Mouse (Mus musculus) ovary, postnatal 36 days (tissue): ENCODE measurements around the gene Eri3.

Experiments used
- DNase-seq: peaks from one replicate; pipeline ENCODE4 v3.0.0; 2022; ENCODE audit warnings: low spot score, mixed read lengths

The Eri3 gene

GRCm38 (mm10) chr4:117550140-117550851, at the start of gene Eri3:
Gene Eri3, plus strand, starts transcription at chr4:117550365.
- DNase-seq = peak; percentile 97

- DNase-seq = no peak
These were observed 31.9 kb upstream of the Eri3 start for GRCm38 (mm10) chr4:117518246-117518645.

- DNase-seq = no peak
These were observed 28.8 kb upstream of the Eri3 start for GRCm38 (mm10) chr4:117521350-117521749.

GRCm38 (mm10) chr4:117525990-117526389, 24.2 kb upstream of the Eri3 start:
- no peak for DNase-seq

- no peak for DNase-seq
These were observed 22.9 kb upstream of the Eri3 start for GRCm38 (mm10) chr4:117527116-117527899.

GRCm38 (mm10) chr4:117527952-117528351, 22.2 kb upstream of the Eri3 start:
- peak; percentile 41 for DNase-seq

GRCm38 (mm10) chr4:117529843-117530242, 20.3 kb upstream of the Eri3 start:
- DNase-seq = no peak

- no peak for DNase-seq
These were observed 14.5 kb upstream of the Eri3 start for GRCm38 (mm10) chr4:117535496-117536200.

- DNase-seq = no peak
These were observed 13.2 kb upstream of the Eri3 start for GRCm38 (mm10) chr4:117537002-117537401.

GRCm38 (mm10) chr4:117539329-117539980, 10.7 kb upstream of the Eri3 start:
- DNase-seq = no peak

GRCm38 (mm10) chr4:117540571-117540970, 9.6 kb upstream of the Eri3 start:
- no peak for DNase-seq

- DNase-seq = no peak
These were observed 4.7 kb upstream of the Eri3 start for GRCm38 (mm10) chr4:117545448-117545847.

GRCm38 (mm10) chr4:117546616-117547015, 3.5 kb upstream of the Eri3 start:
- DNase-seq = no peak

- DNase-seq = no peak
These were observed 589 bp upstream of the Eri3 start for GRCm38 (mm10) chr4:117549576-117549975.

GRCm38 (mm10) chr4:117551144-117552000, 1.2 kb downstream of the Eri3 start:
- DNase-seq = no peak

GRCm38 (mm10) chr4:117555495-117555894, 5.3 kb downstream of the Eri3 start:
- no peak for DNase-seq

- DNase-seq = no peak
These were observed 6.2 kb downstream of the Eri3 start for GRCm38 (mm10) chr4:117556372-117556771.

GRCm38 (mm10) chr4:117557068-117557645, 7.0 kb downstream of the Eri3 start:
- DNase-seq = no peak

GRCm38 (mm10) chr4:117563967-117564366, 13.8 kb downstream of the Eri3 start:
- no peak for DNase-seq

- DNase-seq = no peak
These were observed 18.7 kb downstream of the Eri3 start for GRCm38 (mm10) chr4:117568846-117569245.

GRCm38 (mm10) chr4:117570964-117571363, 20.8 kb downstream of the Eri3 start:
- DNase-seq = no peak
